Mouse (Mus musculus) heart, embryonic 14.5 days (tissue): ENCODE results near the gene Fzd9. TPM values are rescaled to one million over a fixed set of nuclear protein-coding genes. Genes with fewer than 3 reads are reported as not detected.

Source experiments
- ATAC-seq: fragments of 200-750 bp; cut with Nextera tagmentation; 2 replicates; pipeline ENCODE4 v1.8.0; 2017; ENCODE audit warnings: low read depth, moderate TSS enrichment; ENCODE audit not compliant: insufficient number of reproducible peaks, insufficient read depth, low FRiP score
- H3K27ac ChIP-seq, 2 experiments: fragments of 200-500 bp in 1 of 2; fragments of 300-500 bp in 1 of 2; sonication (generic) in 1 of 2; replicated peaks in 1 of 2; 2 replicates each; pipeline ENCODE4 v1.5.1; 2012 to 2014; ENCODE audit warnings: low read depth in 2 of 2, low read length in 2 of 2, control low read depth in 1 of 2, mild to moderate bottlenecking in 1 of 2, mixed read lengths in 1 of 2; ENCODE audit not compliant: control insufficient read depth in 1 of 2, insufficient read depth in 1 of 2
- H3K27me3 ChIP-seq: fragments of 300-500 bp; sonication (generic); 2 replicates; pipeline ENCODE4 v1.6.1; 2014; ENCODE audit warnings: mild to moderate bottlenecking, low read length, control low read depth; ENCODE audit not compliant: control insufficient read depth, insufficient read depth
- H3K36me3 ChIP-seq: fragments of 300-500 bp; sonication (generic); 2 replicates; pipeline ENCODE4 v1.6.1; 2014; ENCODE audit warnings: mild to moderate bottlenecking, control low read depth, low read length, mixed read lengths; ENCODE audit not compliant: control insufficient read depth, insufficient read depth
- H3K4me1 ChIP-seq, 2 experiments: fragments of 200-500 bp in 1 of 2; fragments of 300-500 bp in 1 of 2; sonication (generic) in 1 of 2; 2 replicates each; pipeline ENCODE4 v1.6.1; 2012 to 2014; ENCODE audit warnings: low read length in 2 of 2, control low read depth in 1 of 2, mixed read lengths in 1 of 2; ENCODE audit not compliant: control insufficient read depth in 2 of 2, insufficient read depth in 2 of 2
- H3K4me2 ChIP-seq: fragments of 300-500 bp; sonication (generic); 2 replicates; pipeline ENCODE4 v1.6.1; 2014; ENCODE audit warnings: mild to moderate bottlenecking, low read length
- H3K4me3 ChIP-seq, 2 experiments: fragments of 200-500 bp in 1 of 2; fragments of 300-500 bp in 1 of 2; sonication (generic) in 1 of 2; 2 replicates each; pipeline ENCODE4 v1.5.1; 2012 to 2014; ENCODE audit warnings: low read length in 2 of 2, mild to moderate bottlenecking in 2 of 2, control low read depth in 1 of 2, low read depth in 1 of 2, moderate library complexity in 1 of 2; ENCODE audit not compliant: control insufficient read depth in 1 of 2, insufficient read depth in 1 of 2
- H3K9ac ChIP-seq: fragments of 300-500 bp; sonication (generic); 2 replicates; pipeline ENCODE4 v1.6.1; 2014; ENCODE audit warnings: mild to moderate bottlenecking, low read length
- H3K9me3 ChIP-seq: fragments of 300-500 bp; sonication (generic); 2 replicates; pipeline ENCODE4 v1.6.1; 2016; ENCODE audit warnings: low read length, control low read depth; ENCODE audit not compliant: control insufficient read depth
- WGBS: fragments of 180-500 bp; shearing (Covaris S2); extraction: QIAGEN DNeasy Blood & Tissue Kit; methylation state at CpG from one replicate; pipeline ENCODE4 v1.1.7; 2014; 5-methylcytosine and 5-hydroxymethylcytosine counted together
- polyA plus RNA-seq: library from polyadenylated mRNA; unstranded; fragments of >200 nt; fragmentation: Nextera tagmentation; extraction: Ambion mirVana; gene quantifications from 2 replicates; pipeline ENCODE4 v1.2.1, GENCODE M21; 2014

Gene Fzd9
- polyA plus RNA-seq, 1 experiment from 2014 or later: 5.2 TPM

GRCm38 (mm10) chr5:135258280-135259150 lies 7.5 kb upstream of the Fzd9 start:
- peak overlapping the region; percentile 52 for H3K9ac ChIP-seq
- peak overlapping the region; percentile 51 for H3K4me2 ChIP-seq
- 43% methylated on average over 29 of the region's 30 CpGs for WGBS
- peak overlapping the region; percentile 35 to 74 for H3K27ac ChIP-seq
- H3K27me3 ChIP-seq: no peaks in the 10 kb centered on the region
- peak overlapping the region in 1 of 2 experiments; percentile 22; a peak in 2 of 4 replicates for H3K4me3 ChIP-seq
- no peaks in the 10 kb centered on the region for H3K36me3 ChIP-seq
- no peak for ATAC-seq
- peaks cover 8% of the 10 kb centered on the region for H3K9me3 ChIP-seq
- H3K4me1 ChIP-seq: peaks cover 8 to 10% of the 10 kb centered on the region in 2 experiments; a peak in 3 of 4 replicates

- H3K4me2 ChIP-seq: no peak overlapping the region
- H3K4me1 ChIP-seq: peaks cover 11 to 12% of the 10 kb centered on the region in 2 experiments; a peak in 2 of 4 replicates
- no peak for ATAC-seq
- no peak overlapping the region for H3K4me3 ChIP-seq
- H3K9me3 ChIP-seq: peaks cover 8% of the 10 kb centered on the region
- H3K36me3 ChIP-seq: no peaks in the 10 kb centered on the region
- H3K9ac ChIP-seq: no peak overlapping the region
- H3K27me3 ChIP-seq: no peaks in the 10 kb centered on the region
- H3K27ac ChIP-seq: peak overlapping the region in 1 of 2 experiments; percentile 53; a peak in 1 of 4 replicates
- WGBS: 80% methylated on average over 12 of the region's 12 CpGs
Measured at GRCm38 (mm10) chr5:135257559-135257958, 6.5 kb upstream of the Fzd9 start.

GRCm38 (mm10) chr5:135256166-135256565 lies 5.1 kb upstream of the Fzd9 start:
- H3K4me1 ChIP-seq: peaks cover 13 to 18% of the 10 kb centered on the region in 2 experiments; a peak in 3 of 4 replicates
- peaks cover 8% of the 10 kb centered on the region for H3K9me3 ChIP-seq
- no peak overlapping the region for H3K27ac ChIP-seq
- no peak overlapping the region for H3K9ac ChIP-seq
- ATAC-seq: no peak
- no peak overlapping the region for H3K4me3 ChIP-seq
- no peak overlapping the region for H3K4me2 ChIP-seq
- no peaks in the 10 kb centered on the region for H3K36me3 ChIP-seq
- no peaks in the 10 kb centered on the region for H3K27me3 ChIP-seq
- WGBS: 85% methylated on average over 3 of the region's 3 CpGs

GRCm38 (mm10) chr5:135253741-135254401 lies 2.8 kb upstream of the Fzd9 start:
- H3K27ac ChIP-seq: no peak overlapping the region
- ATAC-seq: no peak
- no peak overlapping the region for H3K4me2 ChIP-seq
- peaks cover 26 to 36% of the 10 kb centered on the region in 2 experiments for H3K4me1 ChIP-seq
- H3K4me3 ChIP-seq: no peak overlapping the region
- H3K9me3 ChIP-seq: peaks cover 8% of the 10 kb centered on the region
- H3K27me3 ChIP-seq: peaks cover 13% of the 10 kb centered on the region
- H3K36me3 ChIP-seq: no peaks in the 10 kb centered on the region
- 24% methylated on average over 12 of the region's 12 CpGs for WGBS
- H3K9ac ChIP-seq: 0 out of 2 replicates have a peak overlapping the region, but pooled peaks have one; percentile 39

- Histone ChIP-seq H3K9me3 (no peaks in the 10 kb centered on the region), H3K4me2 (peak overlapping the region; percentile 100), H3K27me3 (peaks cover 13% of the 10 kb centered on the region), H3K27ac (no peak overlapping the region), H3K36me3 (peaks cover 21% of the 10 kb centered on the region), H3K4me3 (peak overlapping the region; percentile 52 to 58), H3K4me1 (peaks cover 29 to 43% of the 10 kb centered on the region in 2 experiments), H3K9ac (peak overlapping the region; percentile 70)
- ATAC-seq: peak; percentile 24
- WGBS: 2% methylated on average over 81 of the region's 92 CpGs
Measured at GRCm38 (mm10) chr5:135250186-135251078, 598 bp downstream of the Fzd9 start.

GRCm38 (mm10) chr5:135248956-135249676 lies 1.9 kb downstream of the Fzd9 start:
- no peak for ATAC-seq
- 86% methylated on average over 16 of the region's 16 CpGs for WGBS

More at GRCm38 (mm10) chr5:135248956-135249676, 1.9 kb downstream of the Fzd9 start:
- peak overlapping the region; percentile 100 for H3K4me2 ChIP-seq
- peak overlapping the region; percentile 30; the same call in 1 of the 2 replicates for H3K9ac ChIP-seq
- H3K9me3 ChIP-seq: no peaks in the 10 kb centered on the region
- 0 out of 4 replicates have a peak overlapping the region, but pooled peaks of 1 of the 2 experiments have one; percentile 4 for H3K4me3 ChIP-seq
- H3K4me1 ChIP-seq: peaks cover 27 to 39% of the 10 kb centered on the region in 2 experiments
- peaks cover 34% of the 10 kb centered on the region for H3K36me3 ChIP-seq
- no peak overlapping the region for H3K27ac ChIP-seq
- peaks cover 13% of the 10 kb centered on the region for H3K27me3 ChIP-seq
